Mouse (Mus musculus) heart, postnatal 0 days (tissue): ENCODE data around the gene Tbc1d10b.

Experiments used
- CTCF ChIP-seq: IDR thresholded peaks from 2 replicates; pipeline ENCODE4 v1.5.1; 2016; ENCODE audit warnings: antibody characterized with exemption, control low read depth, low read depth
- EP300 ChIP-seq: IDR thresholded peaks from 2 replicates; pipeline ENCODE4 v1.6.1; 2016; ENCODE audit warnings: antibody characterized with exemption, low read depth

DNA sequence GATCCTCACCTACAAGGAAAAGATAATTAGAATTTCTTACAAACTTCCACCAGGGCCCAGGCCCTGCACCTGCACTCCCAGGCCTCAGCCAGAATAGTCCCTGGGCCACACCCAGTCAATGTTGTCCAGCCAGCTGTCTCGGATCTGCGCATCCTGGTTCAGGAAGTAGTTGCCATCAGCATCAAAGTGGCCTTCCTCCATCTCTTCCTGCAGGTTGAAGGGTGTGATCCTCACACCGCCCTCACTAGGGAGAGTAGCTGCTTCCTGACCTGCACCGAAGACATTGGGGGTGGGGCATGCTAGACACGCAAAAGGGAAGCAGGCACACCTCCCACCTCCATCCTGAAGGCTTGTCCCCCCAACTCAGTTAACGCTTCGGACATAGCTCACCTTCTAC, 13.6 kb downstream of the Tbc1d10b start:
- no peak for TF ChIP-seq CTCF
- TF ChIP-seq EP300 = no peak
